Mouse (Mus musculus) C2C12 (cell line): ENCODE results near the gene Fam71b.

Source experiments
- CEBPB ChIP-seq: IDR thresholded peaks from one replicate; pipeline ENCODE4 v1.6.1; 2011; ENCODE audit warnings: low read depth, mild to moderate bottlenecking, control low read depth, moderate library complexity
- CTCF ChIP-seq: IDR thresholded peaks from one replicate; pipeline ENCODE4 v1.5.1; 2011; ENCODE audit not compliant: control insufficient read depth, insufficient read depth, insufficient read length
- MAX ChIP-seq: IDR thresholded peaks from one replicate; pipeline ENCODE4 v1.6.1; 2011; ENCODE audit warnings: mild to moderate bottlenecking, control low read depth
- MYOD1 ChIP-seq: IDR thresholded peaks from one replicate; pipeline ENCODE4 v1.6.1; 2011; ENCODE audit warnings: low read depth; ENCODE audit not compliant: control insufficient read depth, insufficient read length
- MYOG ChIP-seq: IDR thresholded peaks from one replicate; pipeline ENCODE4 v1.6.1; 2011; ENCODE audit not compliant: control insufficient read depth, insufficient read length; ENCODE audit errors: extremely low read depth
- USF1 ChIP-seq: IDR thresholded peaks from one replicate; pipeline ENCODE4 v1.6.1; 2011; ENCODE audit warnings: low read depth, mild to moderate bottlenecking, control low read depth, moderate library complexity

DNA sequence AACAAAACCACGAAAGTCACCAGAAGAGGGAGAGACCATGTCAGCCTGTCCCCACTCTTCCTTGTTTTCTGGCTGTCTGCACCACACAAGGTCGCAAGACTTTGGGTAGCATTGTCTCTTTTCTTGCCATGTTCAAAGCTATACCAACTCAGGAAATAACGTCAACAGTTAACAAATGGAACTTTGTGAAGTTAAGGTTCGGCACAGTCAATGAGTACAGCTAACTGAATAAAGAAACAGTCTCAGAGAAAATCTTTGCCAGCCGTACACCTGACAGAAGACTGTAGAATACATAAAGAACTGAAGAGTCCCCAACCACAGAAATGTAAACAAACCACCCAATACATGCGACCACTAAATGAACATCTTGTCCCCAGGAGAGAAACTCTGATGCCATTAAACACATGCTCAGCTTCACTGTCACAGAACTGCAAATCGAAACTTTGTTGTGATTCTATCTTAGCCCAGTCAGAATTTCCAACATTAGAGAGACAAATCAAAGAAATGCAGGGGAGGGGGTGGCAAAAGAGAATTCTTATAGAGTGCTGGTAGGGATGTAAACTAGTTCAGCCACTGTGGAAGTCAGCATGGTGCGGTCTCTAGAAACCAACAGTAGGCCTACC is 23.9 kb upstream of the Fam71b start:
- TF ChIP-seq CEBPB: no peak
- no peak for TF ChIP-seq CTCF
- TF ChIP-seq MYOG: no peak
- TF ChIP-seq USF1: no peak
- no peak for TF ChIP-seq MAX
- no peak for TF ChIP-seq MYOD1
